Mouse (Mus musculus) adipocyte (in vitro differentiated cells): Measurements from ENCODE around the gene Ddx19b.
A peak's percentile ranks its signal among the peaks of the same experiment; 100 is the strongest.
"Not testable (repeated sequence)": the region's sequence is repeated elsewhere in the genome, so short reads cannot be mapped to it uniquely, and the experiment has no call there.

Experiments
- DNase-seq: peaks from one replicate; pipeline ENCODE4 v3.0.0-alpha.2; 2016; ENCODE audit warnings: low spot score

Gene Ddx19b

DNA sequence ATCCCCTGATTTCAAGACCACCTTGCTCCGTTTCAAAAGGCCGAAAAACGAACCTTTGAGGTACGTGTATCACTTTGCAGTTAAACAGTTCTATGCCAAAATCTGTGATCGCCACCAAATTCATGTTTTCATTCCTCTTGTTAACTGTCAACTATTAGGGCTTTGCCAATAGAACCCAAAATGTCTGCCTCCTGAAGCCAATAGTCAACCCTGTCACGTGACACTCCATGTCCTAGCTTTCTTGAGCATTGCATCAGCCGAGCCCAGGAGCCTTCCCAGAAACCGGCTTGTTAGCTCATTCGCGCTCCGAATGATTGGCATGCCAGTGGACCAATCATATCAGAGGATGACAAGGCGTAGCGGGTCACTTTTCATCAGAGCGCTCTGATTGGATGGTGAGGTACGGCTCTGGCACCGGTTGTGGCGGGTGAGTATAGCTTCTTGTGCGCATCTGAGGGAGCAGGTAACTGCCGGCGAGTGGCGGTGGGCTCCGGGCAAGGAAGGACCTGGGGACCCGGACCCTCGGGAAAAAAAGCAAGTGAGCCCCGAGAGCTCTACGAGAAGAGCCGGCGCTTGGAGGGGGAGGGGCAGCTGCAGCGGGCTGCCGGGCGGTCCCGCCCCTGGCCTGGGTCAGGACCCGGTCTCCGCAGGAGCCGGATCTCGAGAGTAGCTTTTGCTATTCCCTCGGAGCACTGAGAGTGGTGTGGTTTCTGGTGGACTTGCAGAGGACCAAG, 2.1 kb upstream of the Ddx19b start:
- DNase-seq = peak; percentile 100

DNA sequence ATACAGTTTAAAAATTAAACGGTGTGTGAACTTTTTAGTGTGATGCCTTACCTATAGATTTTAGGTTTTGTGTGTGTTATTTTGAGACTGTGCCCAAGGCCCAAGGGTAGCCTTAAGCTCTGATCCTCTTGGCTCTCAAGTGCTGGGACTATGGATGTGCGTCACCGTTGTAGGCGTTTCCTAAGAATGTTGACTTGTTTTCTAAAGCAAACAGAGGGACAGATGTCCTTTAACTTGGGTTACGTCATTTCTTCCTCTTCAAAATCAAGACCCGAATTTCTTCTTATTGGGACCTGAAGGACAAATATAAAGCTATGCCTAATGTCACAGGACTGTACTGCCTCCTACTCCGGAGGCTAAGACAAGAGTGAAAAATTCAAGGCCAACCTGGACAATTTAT, 1.4 kb upstream of the Ddx19b start, which contains the start of gene Aars:
TSS of gene Aars (plus strand) at position 229 of the 400 bp plus-strand sequence.
- no peak for DNase-seq

DNA sequence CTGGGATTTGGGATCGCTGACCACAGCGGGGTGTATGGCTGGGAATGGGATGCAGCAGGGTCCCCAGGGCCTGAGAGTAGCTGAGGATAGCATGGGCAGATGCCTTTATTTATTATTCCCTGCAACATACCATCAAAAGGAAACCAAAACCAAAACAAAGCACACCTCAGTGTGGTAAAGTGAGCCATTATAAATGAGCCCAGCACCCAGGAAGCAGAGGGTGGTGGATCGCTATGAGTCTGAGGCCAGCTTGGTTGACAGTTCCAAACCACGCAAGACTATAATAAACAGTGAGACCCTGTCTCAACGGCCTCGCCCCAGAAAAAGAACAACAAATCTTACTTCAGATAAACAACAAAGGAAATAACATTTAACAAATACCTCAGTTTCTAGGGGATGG, 1.5 kb downstream of the Ddx19b start:
- DNase-seq = no peak

DNA sequence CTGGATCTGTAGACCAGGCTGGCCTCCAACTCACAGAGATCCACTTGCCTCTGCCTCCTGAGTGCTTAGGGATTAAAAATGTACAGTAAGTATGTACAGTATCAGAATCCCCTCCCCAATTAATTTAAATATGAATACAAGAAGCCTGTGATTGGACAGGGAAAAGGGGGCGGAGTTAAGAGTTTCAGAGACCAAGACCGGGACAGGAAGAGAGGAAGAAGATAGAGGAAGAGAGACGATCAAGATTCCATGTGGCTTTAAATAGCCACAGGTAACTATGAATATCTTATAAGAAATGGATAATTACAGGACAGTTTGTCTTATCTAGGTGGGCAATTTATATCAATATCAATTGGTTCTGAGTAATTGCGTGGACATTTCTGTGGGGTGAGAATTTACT, 2.0 kb downstream of the Ddx19b start:
- no peak for DNase-seq

DNA sequence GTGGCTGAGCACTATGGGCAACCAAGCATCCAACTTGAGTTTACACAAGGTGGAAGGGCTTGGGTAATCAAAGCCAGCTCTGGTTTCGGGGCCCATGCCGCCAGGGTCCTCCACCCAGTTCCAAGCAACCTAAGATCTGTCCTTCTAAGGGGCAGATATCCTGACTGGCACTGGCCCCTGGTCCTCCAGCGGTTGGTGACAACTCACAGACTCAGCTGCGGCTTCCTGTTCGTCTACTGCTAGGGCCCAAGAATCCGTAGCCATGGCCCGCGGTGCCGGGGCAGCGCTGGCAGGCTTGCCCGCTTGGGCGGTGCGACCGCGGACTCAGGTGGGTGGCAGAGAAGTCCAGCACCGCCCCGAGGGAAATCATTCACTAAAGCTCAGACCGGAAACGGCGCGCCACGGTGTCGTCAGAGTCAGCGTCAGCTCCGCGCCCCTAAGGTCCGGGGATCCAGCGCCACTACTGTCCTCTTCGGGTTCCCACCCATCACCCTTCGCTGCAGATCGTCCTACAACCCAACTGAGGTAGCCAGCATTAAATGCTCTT, 4.1 kb downstream of the Ddx19b start:
- DNase-seq = peak; percentile 82

DNA sequence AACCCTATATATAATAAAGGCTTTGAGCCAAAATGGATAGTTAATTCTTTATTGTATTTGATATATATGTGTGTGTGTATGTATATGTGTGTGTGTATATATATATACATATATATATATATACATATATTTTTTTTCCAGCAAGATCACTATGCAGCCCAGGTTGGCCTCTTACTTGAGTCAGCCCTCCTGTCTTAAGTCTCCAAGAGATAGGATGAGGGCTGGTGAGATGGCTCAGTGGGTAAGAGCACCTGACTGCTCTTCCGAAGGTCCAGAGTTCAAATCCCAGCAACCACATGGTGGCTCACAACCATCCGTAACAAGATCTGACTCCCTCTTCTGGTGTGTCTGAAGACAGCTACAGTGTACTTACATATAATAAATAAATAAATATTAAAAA, 4.9 kb downstream of the Ddx19b start:
- not testable (repeated sequence) for DNase-seq

DNA sequence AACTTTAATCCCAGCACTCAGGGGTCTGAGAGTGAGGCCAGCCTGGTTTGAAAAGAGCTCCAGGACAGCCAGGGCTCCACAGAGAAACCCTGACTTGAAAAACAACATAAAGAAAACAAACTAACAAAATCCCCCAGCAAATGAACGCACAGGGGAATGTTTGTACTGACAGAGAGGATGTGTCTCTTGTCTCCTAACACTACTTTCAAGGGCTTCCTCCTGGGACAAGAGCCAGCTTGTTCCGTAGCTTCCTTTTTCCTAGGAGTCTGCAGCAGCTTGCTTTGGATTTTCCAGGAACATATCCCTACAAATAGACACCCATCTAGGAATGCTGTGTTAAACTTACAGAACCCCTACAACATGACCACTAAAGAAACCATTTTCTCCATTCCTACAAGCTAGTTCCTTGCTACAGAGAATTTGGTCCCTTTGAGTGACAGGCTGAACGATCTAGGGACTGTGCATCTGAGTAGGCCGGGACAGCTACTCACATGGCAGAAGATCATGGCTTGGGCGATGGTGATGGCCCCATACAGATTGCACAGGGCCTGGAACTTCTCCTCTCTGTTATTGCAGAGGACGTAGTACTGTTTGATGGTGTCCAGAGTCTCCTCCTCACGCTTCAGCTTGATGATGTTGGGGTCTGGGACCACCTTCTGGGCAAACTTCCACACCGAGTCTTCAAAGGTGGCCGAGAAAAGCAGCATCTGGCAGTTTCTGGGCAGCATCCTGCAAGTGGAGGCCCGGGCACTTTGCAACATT, 21.1 kb downstream of the Ddx19b start:
- not testable (repeated sequence) for DNase-seq

DNA sequence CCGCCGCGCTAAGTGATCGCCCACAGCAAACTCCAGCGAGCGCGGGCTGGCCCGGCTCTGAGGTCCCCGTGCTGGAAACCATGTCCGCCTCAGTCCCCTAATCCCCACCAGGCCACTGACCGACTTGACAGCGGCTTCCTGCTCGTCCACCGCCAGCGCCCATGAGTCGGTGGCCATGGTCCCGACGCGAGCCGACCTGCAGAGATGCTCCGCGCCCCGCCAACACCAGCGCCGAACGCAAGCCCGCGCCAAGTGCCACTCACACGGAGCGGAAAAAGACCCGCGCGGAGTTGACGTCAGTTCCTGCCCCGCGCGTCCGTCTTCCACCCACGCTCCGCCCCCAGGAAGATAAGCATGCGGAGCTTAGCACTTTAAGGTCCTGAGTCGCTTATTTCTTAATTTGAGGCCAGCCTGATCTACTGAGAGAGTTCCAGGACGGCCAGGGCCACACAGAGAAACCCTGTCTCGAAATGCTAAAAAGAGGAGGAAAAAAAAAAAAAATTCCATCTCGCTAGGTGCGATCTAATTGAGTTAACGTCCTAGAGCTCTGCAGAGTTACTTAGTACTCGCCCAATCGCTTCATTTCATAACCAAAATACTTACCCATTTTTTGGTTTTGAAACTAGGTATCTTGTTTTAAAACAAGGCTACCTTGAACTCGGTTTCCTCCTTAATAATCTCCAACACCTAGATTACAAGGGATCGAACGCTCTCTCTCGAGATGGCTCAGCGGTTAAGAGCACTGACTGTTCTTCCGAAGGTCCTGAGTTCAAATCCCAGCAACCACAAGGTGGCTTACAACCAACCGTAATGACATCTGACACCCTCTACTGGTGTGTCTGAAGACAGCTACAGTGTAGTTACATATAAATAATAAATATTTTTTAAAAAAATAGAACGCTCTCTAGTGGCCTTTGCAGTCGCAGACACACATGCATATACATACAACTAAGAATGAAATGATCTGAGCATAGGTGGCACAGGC, 33.7 kb downstream of the Ddx19b start, which contains the start of gene Ddx19a:
TSS of gene Ddx19a (minus strand) at position 254 of the 985 bp plus-strand sequence.
- DNase-seq = peak; percentile 92

DNA sequence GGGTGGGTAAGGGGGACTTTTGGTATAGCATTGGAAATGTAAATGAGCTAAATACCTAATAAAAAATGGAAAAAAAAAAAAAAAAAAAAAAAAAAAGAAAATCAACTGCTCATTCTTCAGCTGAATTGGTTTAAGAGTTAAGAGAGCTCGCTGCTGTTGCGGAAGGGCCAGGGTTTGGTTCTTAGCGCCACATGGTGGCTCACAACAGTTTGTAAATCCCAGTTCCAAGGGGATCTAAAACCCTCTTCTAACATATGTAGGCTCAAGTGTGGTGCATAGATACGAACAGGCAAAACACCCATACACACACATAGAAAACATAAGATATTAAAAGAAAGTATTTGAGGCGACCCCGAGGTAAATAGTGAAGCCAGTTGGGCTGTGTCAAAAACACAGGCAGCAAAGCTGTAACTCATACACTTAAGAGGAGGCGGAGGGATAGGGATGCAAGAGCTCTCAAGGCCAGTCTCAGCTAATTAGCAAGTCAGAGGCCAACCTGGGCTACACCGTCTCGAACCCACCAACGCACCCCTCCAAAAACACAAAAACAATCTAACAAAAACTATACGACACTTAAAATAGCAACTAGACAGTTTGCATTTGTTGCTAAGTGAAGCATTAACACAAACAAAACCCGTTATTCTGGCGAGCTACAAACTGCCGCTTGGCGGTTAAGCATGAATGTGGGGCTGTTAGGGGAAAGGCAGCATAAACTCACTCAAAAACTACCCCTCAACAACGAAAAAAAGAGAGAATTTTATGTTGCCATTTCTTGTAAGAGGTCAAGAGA, 34.7 kb downstream of the Ddx19b start:
- no peak for DNase-seq

DNA sequence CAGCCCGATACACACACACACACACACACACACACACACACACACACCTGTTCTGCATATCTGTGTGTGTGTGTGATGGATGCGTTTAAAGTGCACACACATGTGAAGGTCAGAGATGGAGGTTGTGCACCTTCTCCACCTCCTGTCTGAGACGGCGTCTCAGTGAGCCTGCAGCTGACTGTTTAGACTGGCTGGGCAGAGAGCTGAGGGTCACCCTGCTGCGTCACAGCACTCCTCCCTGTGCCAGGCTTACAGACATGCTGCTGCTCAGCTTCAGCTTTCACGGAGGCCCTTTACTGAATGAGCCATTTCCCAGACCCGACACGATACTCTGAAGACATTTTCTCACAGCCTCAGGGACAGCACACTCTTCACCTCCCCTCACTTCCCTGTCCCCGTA, 41.5 kb downstream of the Ddx19b start:
- DNase-seq = no peak

DNA sequence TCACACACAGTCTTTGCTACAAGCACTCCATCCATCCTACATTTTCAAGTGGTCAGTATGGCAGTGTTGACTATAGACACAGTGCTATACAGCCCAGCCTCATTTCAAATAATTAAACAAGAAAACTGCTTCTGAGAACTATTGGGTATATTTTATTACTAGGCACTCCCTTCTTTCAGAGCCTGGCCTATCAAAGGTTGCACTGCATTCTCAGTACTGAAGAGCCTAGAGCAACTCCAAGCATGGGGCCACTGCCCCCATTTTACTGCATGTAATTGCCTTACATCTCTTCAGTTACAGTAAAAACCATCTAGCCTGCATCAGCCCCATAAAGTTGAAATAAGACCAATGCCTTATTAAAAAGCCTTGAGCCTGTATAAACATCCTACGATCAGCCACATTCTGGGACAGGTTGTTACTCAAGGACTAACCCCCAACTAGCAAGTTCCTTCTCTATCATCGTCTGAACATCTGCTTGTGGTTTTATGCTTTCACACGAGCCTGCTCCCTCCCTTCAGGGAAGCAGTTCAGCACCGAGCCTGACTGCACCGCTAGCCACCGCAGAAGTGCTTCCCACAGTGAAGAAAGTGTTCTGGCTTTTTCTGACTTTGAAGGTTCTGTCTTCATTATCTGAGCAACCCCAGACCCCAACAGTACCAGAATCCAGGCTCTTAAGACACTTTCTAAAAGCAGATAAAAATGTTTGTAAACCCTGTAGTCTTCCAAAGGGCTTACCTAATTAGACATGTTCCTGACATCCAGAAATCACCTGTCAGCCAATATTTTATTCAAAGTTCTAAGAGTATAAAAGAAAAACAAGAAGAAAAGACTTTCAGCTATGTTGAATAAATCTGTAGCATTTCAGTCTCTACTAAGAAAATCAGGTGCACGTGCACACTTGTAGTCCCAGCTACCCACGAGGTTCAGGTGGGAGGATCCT, 43.5 kb downstream of the Ddx19b start:
- no peak for DNase-seq

DNA sequence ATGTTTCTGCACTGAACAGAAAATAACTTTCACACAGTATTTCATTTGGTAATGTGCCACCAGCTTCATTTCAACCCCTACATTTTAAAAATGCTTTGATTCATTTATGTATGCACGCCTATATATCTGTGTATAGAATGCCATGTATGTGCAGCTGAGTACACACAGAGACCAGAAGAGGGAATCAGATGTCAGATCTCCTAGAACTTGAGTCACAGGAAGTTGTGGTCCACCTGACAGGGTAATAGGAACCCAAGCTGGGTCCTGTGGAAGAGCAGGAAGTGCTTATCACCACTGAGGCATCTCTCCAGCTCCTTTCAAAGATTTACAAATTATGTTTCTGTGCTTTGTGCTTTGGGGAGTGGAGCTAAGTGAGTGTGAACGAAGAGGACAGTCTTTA, 50.2 kb downstream of the Ddx19b start:
- DNase-seq = no peak

DNA sequence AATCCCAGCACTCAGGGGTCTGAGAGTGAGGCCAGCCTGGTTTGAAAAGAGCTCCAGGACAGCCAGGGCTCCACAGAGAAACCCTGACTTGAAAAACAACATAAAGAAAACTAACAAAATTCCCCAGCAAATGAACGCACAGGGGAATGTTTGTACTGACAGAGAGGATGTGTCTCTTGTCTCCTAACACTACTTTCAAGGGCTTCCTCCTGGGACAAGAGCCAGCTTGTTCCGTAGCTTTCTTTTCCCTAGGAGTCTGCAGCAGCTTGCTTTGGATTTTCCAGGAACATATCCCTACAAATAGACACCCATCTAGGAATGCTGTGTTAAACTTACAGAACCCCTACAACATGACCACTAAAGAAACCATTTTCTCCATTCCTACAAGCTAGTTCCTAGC, 53.6 kb downstream of the Ddx19b start:
- not testable (repeated sequence) for DNase-seq

DNA sequence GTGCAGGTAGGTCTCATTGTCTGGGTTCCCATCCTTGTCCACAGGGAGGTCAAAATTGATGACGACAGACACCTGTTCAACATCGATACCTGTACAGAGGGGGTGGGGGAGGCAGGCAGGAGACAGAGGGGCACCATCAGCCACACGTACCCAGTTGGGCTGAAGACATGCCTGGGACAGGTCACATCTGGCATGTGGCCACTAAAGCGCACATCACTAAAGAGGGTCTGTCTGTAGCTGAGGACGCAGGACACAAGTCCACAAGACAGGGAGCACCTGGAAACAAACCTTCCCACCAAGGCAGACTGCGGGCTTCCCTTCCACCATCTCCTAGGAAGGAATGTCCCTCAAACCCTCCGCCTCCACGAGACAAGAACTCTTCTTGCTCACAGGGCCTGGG, 55.0 kb downstream of the Ddx19b start:
- DNase-seq = not testable (repeated sequence)

DNA sequence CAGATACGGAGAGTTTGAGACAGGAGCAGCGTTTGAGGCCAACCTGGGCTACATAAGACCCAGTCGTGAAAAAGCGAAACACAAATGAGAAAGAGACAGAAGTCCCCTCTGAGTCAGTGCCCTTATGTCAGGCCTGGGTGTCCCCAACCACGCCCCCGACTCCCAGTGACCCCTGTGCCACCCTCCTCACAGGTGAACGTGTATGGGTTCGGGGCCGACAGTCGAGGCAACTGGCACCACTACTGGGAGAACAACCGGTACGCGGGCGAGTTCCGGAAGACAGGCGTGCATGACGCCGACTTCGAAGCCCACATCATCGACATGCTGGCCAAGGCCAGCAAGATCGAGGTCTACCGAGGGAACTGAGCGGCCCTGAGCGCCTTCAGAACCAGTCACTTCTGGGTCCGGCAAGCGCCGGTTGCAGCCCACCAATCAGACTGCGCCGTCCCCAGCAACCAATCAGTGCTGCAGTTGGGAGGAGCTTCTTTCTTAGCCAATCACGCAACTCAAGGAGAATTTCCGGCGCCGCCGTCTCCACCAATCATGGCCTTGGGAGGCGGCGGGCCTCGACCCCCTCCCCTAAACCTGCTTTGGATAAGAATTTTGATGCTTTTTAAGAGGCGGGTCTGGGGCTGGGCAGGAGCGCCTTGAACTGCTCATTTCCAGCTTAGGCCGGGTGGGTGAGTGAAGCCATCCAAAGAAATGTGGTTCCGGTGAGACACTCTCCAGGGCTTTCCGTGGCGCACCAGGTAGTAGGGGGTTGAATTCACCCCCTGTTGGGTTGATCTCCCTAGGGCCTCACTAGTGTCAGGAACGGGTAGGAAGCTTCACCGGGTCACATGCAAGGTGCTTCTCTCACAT, 61.4 kb downstream of the Ddx19b start:
- no peak for DNase-seq

DNA sequence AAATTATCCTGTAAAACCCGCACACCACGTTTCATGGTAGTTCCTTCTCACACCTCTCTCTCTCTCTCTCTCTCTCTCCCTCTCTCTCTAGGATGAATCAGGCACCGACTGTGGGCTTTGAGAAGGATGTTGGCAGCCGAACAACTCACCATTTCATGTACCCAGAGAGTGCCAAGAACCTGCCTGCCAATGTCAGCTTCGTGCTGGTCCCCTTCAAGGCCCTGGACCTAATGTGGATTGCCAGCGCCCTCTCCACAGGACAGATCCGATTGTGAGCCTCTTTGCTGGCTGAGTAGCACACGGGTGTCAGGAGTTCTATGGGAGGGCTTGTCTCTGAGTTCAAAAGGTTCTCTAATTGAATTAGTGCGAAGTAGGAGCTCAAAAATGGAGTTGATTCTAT, 64.2 kb downstream of the Ddx19b start:
- DNase-seq = no peak

DNA sequence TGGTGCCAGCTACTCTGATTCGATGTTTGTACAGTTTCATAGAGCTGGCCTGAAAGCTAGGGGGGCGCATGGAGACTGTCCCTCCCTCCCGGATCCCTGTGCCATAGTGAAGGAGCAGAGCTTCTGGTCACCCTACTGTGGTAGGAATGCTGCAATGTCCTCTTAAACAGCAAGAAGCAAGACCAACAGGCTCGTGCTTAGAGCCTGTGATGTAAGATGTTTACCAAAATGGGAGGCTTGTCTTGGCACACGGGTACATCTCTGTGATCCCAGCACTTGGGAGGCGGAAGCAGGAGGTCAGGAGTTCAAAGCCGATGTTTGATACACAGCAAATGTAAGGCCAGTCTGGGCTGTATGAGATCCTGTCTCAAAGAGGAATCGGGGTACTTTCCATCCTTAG, 65.0 kb downstream of the Ddx19b start:
- peak; percentile 58 for DNase-seq

DNA sequence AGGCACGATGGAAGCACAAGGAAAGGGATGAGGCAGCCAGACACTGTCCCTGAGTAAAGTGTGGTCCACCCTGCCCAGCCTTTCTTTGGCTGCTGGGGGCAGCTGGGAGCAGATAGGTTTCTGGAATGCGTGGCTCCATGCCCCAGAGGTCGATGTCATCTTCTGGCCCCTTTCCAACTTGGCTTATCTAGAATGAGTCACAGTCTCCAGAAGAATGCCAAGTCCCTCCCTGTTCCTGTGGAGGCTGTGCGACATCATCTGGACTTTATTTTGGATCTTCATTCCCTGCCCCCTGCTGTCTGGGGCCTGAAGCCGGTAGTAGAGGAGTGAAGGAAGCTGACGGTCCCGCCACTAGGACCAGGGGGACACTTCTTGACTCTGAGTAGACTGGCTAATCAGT, 66.0 kb downstream of the Ddx19b start:
- peak; percentile 93 for DNase-seq

DNA sequence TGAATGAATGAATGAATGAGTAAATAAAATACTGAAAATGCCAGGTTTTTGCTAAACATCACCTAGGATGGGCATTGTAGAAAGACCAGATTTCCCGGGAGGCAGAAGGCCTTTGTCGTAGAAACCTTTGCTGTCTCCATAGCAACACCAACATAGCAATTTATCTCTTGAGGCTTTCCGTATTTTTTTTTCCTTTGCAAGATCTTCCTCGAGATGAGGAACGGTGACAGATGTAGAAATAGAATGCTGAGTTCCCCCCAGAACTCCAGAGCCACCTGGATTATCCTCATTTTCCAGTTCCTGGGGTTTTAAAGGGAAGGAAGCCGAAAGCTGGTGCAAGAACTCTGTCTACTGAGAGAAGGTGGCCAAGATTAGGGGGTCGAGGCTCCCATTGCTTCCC, 66.9 kb downstream of the Ddx19b start:
- no peak for DNase-seq
